Mouse (Mus musculus) bone marrow macrophage, adult 2 months (primary cell): ENCODE data around the gene E2f4.

Source experiments
- CTCF ChIP-seq: IDR thresholded peaks from 2 replicates; pipeline ENCODE4 v1.5.1; 2012; ENCODE audit warnings: low read depth, mild to moderate bottlenecking, low read length, moderate library complexity
- POLR2A ChIP-seq: IDR thresholded peaks from 2 replicates; pipeline ENCODE4 v1.6.1; 2012; ENCODE audit warnings: mild to moderate bottlenecking, low read depth, low read length, borderline replicate concordance

GRCm38 (mm10) chr8:105298351-105299252, 1.1 kb downstream of the E2f4 start:
- TF ChIP-seq POLR2A (no peak), CTCF (no peak)
